In genomic region chr2:84761309-84761708, GRCm38 (mm10) we compare ENCODE assay signal across 22 mouse cellular contexts. TPM values are rescaled to one million over a fixed set of nuclear protein-coding genes. Genes with fewer than 3 reads are reported as not detected.
"Had no signal": no experiment of that assay in that cellular context is flagged by ENCODE, and none has a peak within 500 bp of the region (broad histone marks: within the 10 kb centered on the region; RNA-seq: fewer than 3 reads in every experiment).

No protein-coding gene starts in this region.

- H3K9me3 ChIP-seq: liver, embryonic 15.5 days; lung, embryonic 15.5 days; megakaryocyte, embryonic 14.5 days; midbrain, embryonic 12.5 days; neural tube, embryonic 13.5 days; neural tube, embryonic 15.5 days had no signal

- H3K4me3 ChIP-seq: liver, embryonic 15.5 days; lung, embryonic 15.5 days; megakaryocyte, embryonic 14.5 days; midbrain, embryonic 12.5 days; neural tube, embryonic 13.5 days; neural tube, embryonic 15.5 days had no signal

- H3K9ac ChIP-seq: liver, embryonic 15.5 days; lung, embryonic 15.5 days; midbrain, embryonic 12.5 days; neural tube, embryonic 13.5 days; neural tube, embryonic 15.5 days had no signal

- DNase-seq: lung, adult 2 months; lung, postnatal 14 days; lung, postnatal 36 days; midbrain, embryonic 14.5 days; retina, postnatal 1 day; right cerebral cortex, adult 18-20 months; right cerebral cortex, postnatal 25 days; right cerebral cortex, postnatal 4 days; spleen, adult 18-20 months; thymus, adult 18-20 months; thymus, postnatal 14 days; thymus, postnatal 36 days had no signal

- H3K27me3 ChIP-seq: lung, embryonic 15.5 days; midbrain, embryonic 12.5 days; neural tube, embryonic 13.5 days; neural tube, embryonic 15.5 days had no signal

- H3K4me2 ChIP-seq: liver, embryonic 15.5 days; lung, embryonic 15.5 days; midbrain, embryonic 12.5 days; neural tube, embryonic 13.5 days; neural tube, embryonic 15.5 days had no signal

- ATAC-seq: lung, postnatal 0 days had no signal

- H3K27ac ChIP-seq: liver, embryonic 15.5 days; lung, embryonic 15.5 days; macrophage; midbrain, embryonic 12.5 days; neural tube, embryonic 13.5 days; neural tube, embryonic 15.5 days had no signal

- H3K4me1 ChIP-seq: lung, embryonic 15.5 days; midbrain, embryonic 12.5 days; neural tube, embryonic 13.5 days; neural tube, embryonic 15.5 days had no signal

- H3K36me3 ChIP-seq: liver, embryonic 15.5 days; lung, embryonic 15.5 days; midbrain, embryonic 12.5 days; neural tube, embryonic 15.5 days had no signal

RNA-seq across cellular contexts. Expression of gene Serping1, which starts 13.9 kb away (rescaled TPM):
- total RNA-seq: megakaryocyte progenitor cell, adult 5-6 weeks; monocyte, adult 5-6 weeks had no signal

RNA-seq across cellular contexts. Expression of gene Gm19426, which starts 17.9 kb away (rescaled TPM):
- total RNA-seq: monocyte, adult 5-6 weeks had no signal
- polyA plus RNA-seq: macrophage had no signal

RNA-seq across cellular contexts. Expression of gene Ypel4, which starts 27.5 kb away (rescaled TPM):
- total RNA-seq: monocyte, adult 5-6 weeks had no signal
- polyA plus RNA-seq: macrophage had no signal
